Mouse (Mus musculus) heart, adult 2 months (tissue): ENCODE measurements around the gene Tbrg4. TPM values are rescaled to one million over a fixed set of nuclear protein-coding genes. Genes with fewer than 3 reads are reported as not detected.

Experiments
- DNase-seq, 2 experiments: peaks; one replicate each; pipeline ENCODE4 v3.0.0; 2021
- H3K27ac ChIP-seq: fragments of 200-600 bp; 2 replicates; pipeline ENCODE4 v1.8.1; 2022
- H3K27me3 ChIP-seq: fragments of 200-500 bp; 2 replicates; pipeline ENCODE4 v1.6.1; 2012; ENCODE audit warnings: mild to moderate bottlenecking, low read length, inconsistent platforms, mixed read lengths; ENCODE audit not compliant: control insufficient read depth, insufficient read depth
- H3K36me3 ChIP-seq: fragments of 200-500 bp; 2 replicates; pipeline ENCODE4 v1.6.1; 2012; ENCODE audit warnings: low read length, inconsistent platforms; ENCODE audit not compliant: control insufficient read depth, insufficient read depth
- H3K4me1 ChIP-seq: fragments of 200-500 bp; 2 replicates; pipeline ENCODE4 v1.6.1; 2011; ENCODE audit warnings: low read length; ENCODE audit not compliant: control insufficient read depth, insufficient read depth
- H3K4me3 ChIP-seq: fragments of 200-600 bp; 2 replicates; pipeline ENCODE4 v1.8.1; 2022
- H3K79me2 ChIP-seq: fragments of 200-500 bp; replicated peaks from 2 replicates; pipeline ENCODE4 v1.6.1; 2012; ENCODE audit warnings: mild to moderate bottlenecking, inconsistent platforms, low read length, moderate library complexity, mixed read lengths; ENCODE audit not compliant: control insufficient read depth, insufficient read depth
- H3K9ac ChIP-seq: fragments of 200-500 bp; 2 replicates; pipeline ENCODE4 v1.6.1; 2012; ENCODE audit warnings: low read depth, mild to moderate bottlenecking, control low read depth, inconsistent platforms, low read length, mixed read lengths
- CTCF ChIP-seq: fragments of 200-600 bp; IDR thresholded peaks from 2 replicates; pipeline ENCODE4 v1.8.1; 2022; ENCODE audit warnings: antibody characterized with exemption, mild to moderate bottlenecking, moderate library complexity
- EP300 ChIP-seq: fragments of 200-500 bp; IDR thresholded peaks from 2 replicates; pipeline ENCODE4 v1.6.1; 2011; ENCODE audit warnings: low read depth, low read length, control low read depth; ENCODE audit not compliant: insufficient read depth
- POLR2A ChIP-seq: fragments of 200-500 bp; IDR thresholded peaks from 2 replicates; pipeline ENCODE4 v1.6.1; 2011; ENCODE audit warnings: mild to moderate bottlenecking, low read depth, low read length, control low read depth; ENCODE audit not compliant: insufficient read depth
- WGBS: fragments of 180-500 bp; shearing (Covaris S2); methylation state at CpG from one replicate; pipeline ENCODE4 v1.1.7; 2018; 5-methylcytosine and 5-hydroxymethylcytosine counted together
- intact Hi-C: fragments of 180-260 bp; cut with DNase I; formaldehyde crosslinking; loops from one replicate; pipeline ENCODE4 v1.15.1; 2025
- polyA plus RNA-seq: library from polyadenylated mRNA; depleted of rRNA; stranded (reverse); fragments of >200 nt; gene quantifications from 2 replicates; pipeline ENCODE4 v1.2.3, GENCODE M21; 2012
- total RNA-seq, 2 experiments: library from RNA; stranded (reverse); gene quantifications; 2 replicates each; pipeline ENCODE4 v1.2.3; 2021

Gene Tbrg4
- total and polyA plus RNA-seq, 3 experiments: 85.1 to 110 (median 95.8) TPM

DNA sequence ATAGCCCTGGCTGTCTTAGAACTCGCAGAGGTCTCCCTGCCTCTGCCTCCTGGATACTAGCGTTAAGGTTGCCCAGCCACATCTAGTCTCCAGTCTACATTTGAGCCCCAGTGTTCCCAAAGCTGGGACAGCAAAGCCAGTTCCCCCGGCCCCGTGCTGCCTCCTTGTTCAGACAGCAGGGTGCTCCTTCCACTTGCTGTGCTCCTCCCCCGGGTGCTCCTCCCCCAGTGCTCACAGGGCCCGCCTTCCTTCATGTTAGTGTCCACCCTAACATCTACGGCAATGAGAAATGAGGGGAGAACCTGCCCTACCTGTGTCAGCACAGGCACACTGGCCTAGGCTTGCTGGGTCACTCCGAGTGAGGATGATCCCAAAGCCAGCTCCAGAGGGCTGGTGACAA lies 40.1 kb downstream of the Tbrg4 start:
- no peak for TF ChIP-seq POLR2A
- TF ChIP-seq CTCF: no peak
- no peak for TF ChIP-seq EP300
- H3K79me2 ChIP-seq: no peaks in the 10 kb centered on the region
- H3K36me3 ChIP-seq: peaks cover 4% of the 10 kb centered on the region; the same call in 1 of the 2 replicates
- no peak for DNase-seq
- H3K4me3 ChIP-seq: no peak overlapping the region
- no peak overlapping the region for H3K9ac ChIP-seq
- intact Hi-C loops: loop anchor here (5.0 kb wide), 1 partner anchor 38 kb away; the partner anchor contains the start of gene Ccm2
- H3K27ac ChIP-seq: no peak overlapping the region
- H3K27me3 ChIP-seq: no peaks in the 10 kb centered on the region
- WGBS: 93% methylated on average over 8 of the region's 8 CpGs
- peaks cover 6% of the 10 kb centered on the region for H3K4me1 ChIP-seq

DNA sequence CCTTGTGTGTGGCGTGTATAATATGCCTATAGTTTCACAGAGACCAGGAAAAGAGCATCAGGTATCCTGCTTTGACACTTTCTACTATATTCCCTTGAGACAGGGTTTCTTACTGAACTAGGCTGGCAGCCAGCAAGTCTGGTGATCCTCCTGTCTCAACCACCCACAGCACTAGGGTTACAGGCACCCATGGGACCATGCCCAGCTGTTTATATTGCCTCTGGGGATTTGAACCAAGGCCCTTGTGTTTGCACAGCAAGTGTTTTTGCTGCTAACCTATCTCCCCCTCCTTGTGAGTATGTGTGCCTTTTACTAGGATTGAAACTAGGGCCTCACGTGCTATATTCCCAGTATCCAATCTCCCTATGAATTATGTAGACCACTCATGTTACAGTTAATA lies 44.3 kb downstream of the Tbrg4 start:
- no peak overlapping the region for H3K9ac ChIP-seq
- H3K4me1 ChIP-seq: peaks cover 3% of the 10 kb centered on the region
- TF ChIP-seq EP300: no peak
- TF ChIP-seq CTCF: no peak
- TF ChIP-seq POLR2A: no peak
- no peak overlapping the region for H3K27ac ChIP-seq
- no peak overlapping the region for H3K4me3 ChIP-seq
- H3K79me2 ChIP-seq: 0 out of 2 replicates have a peak, but pooled peaks cover 2% of the 10 kb centered on the region
- intact Hi-C loops: no loop called here
- WGBS: 88% methylated on average over 2 of the region's 2 CpGs
- no peaks in the 10 kb centered on the region for H3K27me3 ChIP-seq
- DNase-seq: no peak
- H3K36me3 ChIP-seq: peaks cover 4% of the 10 kb centered on the region; the same call in 1 of the 2 replicates

DNA sequence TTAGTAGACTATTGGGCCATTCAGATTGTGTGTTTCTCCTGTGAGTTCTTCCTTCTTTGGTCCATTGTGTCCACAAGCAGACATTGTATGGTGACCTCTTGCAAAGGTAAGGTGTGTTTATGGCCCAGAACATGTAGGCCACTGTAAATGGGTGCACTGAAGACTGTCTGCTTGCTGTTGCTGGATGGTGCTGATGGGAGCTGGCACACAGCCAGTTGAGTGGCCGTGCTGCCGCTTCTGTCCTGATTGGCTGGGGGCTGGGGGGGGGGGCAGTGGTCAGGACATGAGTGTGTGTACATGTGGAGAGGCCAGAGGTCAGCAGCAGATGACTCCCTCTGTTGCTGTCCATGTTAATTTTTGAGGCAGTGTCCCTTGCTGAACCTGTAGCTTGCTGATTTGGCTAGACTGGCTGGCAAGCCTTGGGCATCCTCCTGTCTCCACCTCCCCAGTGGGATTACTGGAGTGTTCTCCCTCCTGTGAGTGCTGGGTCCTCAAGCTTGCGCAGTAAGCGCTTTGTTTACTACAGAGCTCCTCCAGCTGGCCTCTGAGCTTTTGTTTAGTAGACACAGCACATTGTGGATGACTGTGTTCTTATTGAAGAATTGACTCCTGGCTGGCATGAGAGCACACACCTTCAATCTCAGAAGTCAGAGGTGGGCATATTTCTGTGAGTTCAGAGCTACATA lies 45.7 kb downstream of the Tbrg4 start:
- WGBS: 59% methylated on average over 4 of the region's 4 CpGs
- Histone ChIP-seq H3K27ac (no peak overlapping the region), H3K27me3 (no peaks in the 10 kb centered on the region), H3K9ac (no peak overlapping the region), H3K4me3 (no peak overlapping the region), H3K4me1 (no peaks in the 10 kb centered on the region), H3K36me3 (no peaks in the 10 kb centered on the region), H3K79me2 (0 out of 2 replicates have a peak, but pooled peaks cover 2% of the 10 kb centered on the region)
- no peak for DNase-seq
- intact Hi-C loops: no loop called here
- no peak for TF ChIP-seq CTCF
- no peak for TF ChIP-seq EP300
- no peak for TF ChIP-seq POLR2A

GRCm38 (mm10) chr11:6579361-6579760 lies 46.5 kb downstream of the Tbrg4 start:
- TF ChIP-seq CTCF (no peak), POLR2A (no peak)
- Histone ChIP-seq H3K4me3 (no peak overlapping the region), H3K4me1 (no peaks in the 10 kb centered on the region), H3K79me2 (0 out of 2 replicates have a peak, but pooled peaks cover 2% of the 10 kb centered on the region), H3K36me3 (no peaks in the 10 kb centered on the region), H3K9ac (no peak overlapping the region), H3K27ac (no peak overlapping the region), H3K27me3 (no peaks in the 10 kb centered on the region)
- DNase-seq: no peak
- intact Hi-C loops: no loop called here
- 93% methylated on average over 7 of the region's 7 CpGs for WGBS

DNA sequence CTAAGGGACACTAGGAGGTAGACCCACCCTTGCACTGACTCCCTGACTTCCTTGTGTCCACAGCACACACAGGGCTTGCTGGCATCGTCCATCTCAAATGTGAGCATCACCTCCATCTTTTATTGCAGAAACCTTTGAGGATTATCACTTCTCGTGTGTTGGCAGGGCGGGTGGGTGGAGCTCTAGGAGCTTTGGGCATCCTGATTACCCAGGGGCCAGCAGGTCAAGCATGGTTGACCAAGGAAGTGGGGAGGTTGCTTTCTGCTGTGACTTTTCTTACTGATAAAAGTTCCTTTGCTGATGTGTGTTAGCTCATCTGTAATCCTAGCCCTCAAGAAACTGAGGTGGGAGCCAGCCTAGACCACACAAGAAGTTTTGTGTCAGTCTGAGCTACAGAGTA lies 49.7 kb downstream of the Tbrg4 start:
- 95% methylated on average over 3 of the region's 3 CpGs for WGBS
- intact Hi-C loops: no loop called here
- no peak for TF ChIP-seq CTCF
- TF ChIP-seq EP300: no peak
- no peak for TF ChIP-seq POLR2A
- no peak for DNase-seq
- Histone ChIP-seq H3K36me3 (no peaks in the 10 kb centered on the region), H3K27me3 (no peaks in the 10 kb centered on the region), H3K4me1 (no peaks in the 10 kb centered on the region), H3K27ac (no peak overlapping the region), H3K79me2 (0 out of 2 replicates have a peak, but pooled peaks cover 2% of the 10 kb centered on the region), H3K4me3 (no peak overlapping the region), H3K9ac (no peak overlapping the region)

DNA sequence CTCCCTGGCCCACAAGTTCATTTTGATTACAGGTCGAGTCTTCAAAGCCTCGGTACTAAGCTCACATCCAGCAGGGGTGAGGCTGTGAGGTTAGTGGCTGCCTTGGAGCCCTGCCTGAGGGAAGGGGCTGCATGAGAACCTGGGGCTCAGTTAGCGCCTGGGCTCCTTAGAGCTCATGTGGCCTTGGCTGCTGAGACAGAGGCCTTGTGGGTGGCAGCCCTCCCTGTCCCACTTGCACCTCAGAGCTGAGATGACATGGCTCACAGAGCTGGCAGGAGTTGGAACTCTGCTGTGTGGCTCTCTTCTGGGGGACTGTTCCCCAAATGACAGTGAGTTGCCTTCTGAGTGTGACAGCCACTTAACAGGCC lies 56.5 kb downstream of the Tbrg4 start:
- intact Hi-C loops: no loop called here
- WGBS: 50% methylated on average over 3 of the region's 3 CpGs

More for the DNA sequence above, 56.5 kb downstream of the Tbrg4 start:
- TF ChIP-seq POLR2A (no peak), EP300 (no peak), CTCF (no peak)
- H3K4me1 ChIP-seq: peaks cover 9% of the 10 kb centered on the region
- no peaks in the 10 kb centered on the region for H3K27me3 ChIP-seq
- no peak for DNase-seq
- H3K9ac ChIP-seq: no peak overlapping the region
- H3K27ac ChIP-seq: no peak overlapping the region
- no peaks in the 10 kb centered on the region; the same call in 1 of the 2 replicates for H3K79me2 ChIP-seq
- no peak overlapping the region for H3K4me3 ChIP-seq
- no peaks in the 10 kb centered on the region for H3K36me3 ChIP-seq
